Mouse (Mus musculus) forebrain, embryonic 14.5 days (tissue): ENCODE data around the gene Mylpf. TPM values are rescaled to one million over a fixed set of nuclear protein-coding genes. Genes with fewer than 3 reads are reported as not detected.
"Not testable (repeated sequence)": the region's sequence is repeated elsewhere in the genome, so short reads cannot be mapped to it uniquely, and the experiment has no call there.

Experiments used
- ATAC-seq: fragments of 200-750 bp; cut with Nextera tagmentation; 2 replicates; pipeline ENCODE4 v1.8.0; 2017; ENCODE audit warnings: mild to moderate bottlenecking, moderate library complexity
- DNase-seq: peaks from one replicate; pipeline ENCODE4 v3.0.0-alpha.2; 2015; ENCODE audit warnings: low spot score
- H3K27ac ChIP-seq: fragments of 300-500 bp; sonication (generic); 2 replicates; pipeline ENCODE4 v1.5.1; 2014; ENCODE audit warnings: low read depth, mild to moderate bottlenecking, control low read depth, low read length, moderate library complexity
- H3K27me3 ChIP-seq: fragments of 300-500 bp; sonication (generic); replicated peaks from 2 replicates; pipeline ENCODE4 v1.6.1; 2014; ENCODE audit warnings: low read length, control low read depth, mixed read lengths; ENCODE audit not compliant: control insufficient read depth, insufficient read depth
- H3K36me3 ChIP-seq: fragments of 300-500 bp; sonication (generic); 2 replicates; pipeline ENCODE4 v1.6.1; 2014; ENCODE audit warnings: low read length, control low read depth; ENCODE audit not compliant: control insufficient read depth, insufficient read depth
- H3K4me1 ChIP-seq: fragments of 300-500 bp; sonication (generic); 2 replicates; pipeline ENCODE4 v1.6.1; 2014; ENCODE audit warnings: antibody characterized with exemption, low read length, control low read depth; ENCODE audit not compliant: control insufficient read depth, insufficient read depth
- H3K4me2 ChIP-seq: fragments of 300-500 bp; sonication (generic); 2 replicates; pipeline ENCODE4 v1.6.1; 2014; ENCODE audit warnings: mild to moderate bottlenecking, control low read depth, low read length
- H3K4me3 ChIP-seq: fragments of 300-500 bp; sonication (generic); 2 replicates; pipeline ENCODE4 v1.5.1; 2014; ENCODE audit warnings: low read depth, low read length, control low read depth
- H3K9ac ChIP-seq: fragments of 300-500 bp; sonication (generic); 2 replicates; pipeline ENCODE4 v1.6.1; 2014; ENCODE audit warnings: mild to moderate bottlenecking, low read length, control low read depth, moderate library complexity
- H3K9me3 ChIP-seq: fragments of 300-500 bp; sonication (generic); replicated peaks from 2 replicates; pipeline ENCODE4 v1.6.1; 2016; ENCODE audit warnings: low read length, control low read depth, mixed read lengths; ENCODE audit not compliant: control insufficient read depth
- WGBS: fragments of 180-500 bp; shearing (Covaris S2); extraction: QIAGEN DNeasy Blood & Tissue Kit; methylation state at CpG from one replicate; pipeline ENCODE4 v1.1.7; 2014; 5-methylcytosine and 5-hydroxymethylcytosine counted together
- polyA plus RNA-seq: library from polyadenylated mRNA; unstranded; fragments of >200 nt; fragmentation: Nextera tagmentation; extraction: Ambion mirVana; gene quantifications from 2 replicates; pipeline ENCODE4 v1.2.1, GENCODE M21; 2014

Gene Mylpf
- 4.6 and 5.3 TPM in 2 replicates for polyA plus RNA-seq

DNA sequence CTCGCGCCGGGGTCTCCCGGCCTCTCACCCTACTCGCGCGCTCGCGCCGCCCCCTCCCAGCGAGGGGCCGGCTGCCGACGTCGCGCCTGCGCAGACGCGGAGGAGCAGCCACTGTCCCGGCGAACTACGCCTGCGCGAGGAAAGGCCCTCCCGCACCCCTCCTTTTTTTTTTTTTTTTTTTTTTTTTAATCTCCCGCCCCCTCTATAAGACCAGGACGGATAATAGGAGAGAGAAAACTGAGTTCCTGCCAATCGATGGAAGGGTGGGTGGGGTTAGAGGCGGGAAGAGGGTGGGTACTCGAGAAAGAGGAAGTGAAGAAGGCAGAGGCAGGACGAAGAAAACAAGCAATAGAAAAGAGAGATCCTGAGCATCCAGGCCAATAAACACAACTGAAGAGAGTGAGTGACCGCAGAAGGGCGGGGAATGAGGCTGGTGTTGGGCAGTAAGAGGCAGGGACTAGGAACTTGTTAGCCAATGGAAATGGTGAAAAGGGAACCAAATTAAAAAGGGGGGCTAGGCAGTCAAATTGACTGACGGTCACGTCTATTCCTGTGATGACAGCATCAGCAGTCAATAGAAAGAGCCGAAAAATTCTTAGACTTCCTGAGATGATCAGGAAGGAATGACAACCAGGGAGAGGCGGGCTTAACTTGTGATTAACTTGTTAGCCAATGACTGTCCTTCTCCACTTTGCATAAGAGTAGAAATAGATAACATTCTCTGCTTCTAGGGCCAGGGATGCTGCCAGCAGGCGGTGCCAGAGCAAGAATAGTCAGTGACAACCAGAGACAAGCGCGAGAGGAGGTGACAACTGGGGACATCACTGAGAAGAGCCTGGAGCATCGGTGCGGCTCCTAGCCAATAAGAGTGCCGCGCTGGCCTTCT is at the start of gene Mylpf:
Gene Mylpf, plus strand, starts transcription at position 338 of the 886 bp plus-strand sequence.
- WGBS: under 1% methylated on average over 43 of the region's 44 CpGs
- Histone ChIP-seq H3K27ac (peak within 1 kb of the TSS; percentile 85), H3K4me3 (peak within 1 kb of the TSS; percentile 95), H3K4me2 (peak within 1 kb of the TSS; percentile 100), H3K9me3 (no peaks in the 10 kb centered on the region), H3K4me1 (peaks cover 19% of the 10 kb centered on the region), H3K9ac (peak within 1 kb of the TSS; percentile 95), H3K27me3 (no peaks in the 10 kb centered on the region), H3K36me3 (peaks cover 7% of the 10 kb centered on the region)
- ATAC-seq (peak; percentile 96), DNase-seq (peak; percentile 98)

DNA sequence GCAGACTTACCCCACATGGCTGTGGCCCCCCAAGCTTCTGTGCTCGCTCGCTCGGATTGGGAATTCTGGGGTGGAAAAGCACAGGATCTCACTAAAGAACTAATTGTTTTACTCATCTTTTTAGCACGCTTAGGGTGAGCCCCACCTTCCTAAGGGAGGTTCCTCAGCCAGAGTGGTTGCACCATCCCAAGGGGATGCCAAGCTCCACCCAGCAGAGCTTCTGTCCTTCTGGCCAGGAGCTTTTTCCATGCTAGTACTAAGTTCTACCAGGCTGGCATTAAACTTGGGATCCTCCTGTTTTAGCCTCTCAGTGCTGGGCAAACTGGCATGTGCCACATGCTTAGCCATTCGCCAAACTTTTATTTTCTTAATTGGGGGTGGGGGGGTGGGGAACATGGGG is 46.1 kb upstream of the Mylpf start:
- H3K9ac ChIP-seq: no peak overlapping the region
- no peak overlapping the region for H3K4me2 ChIP-seq
- H3K9me3 ChIP-seq: no peaks in the 10 kb centered on the region
- DNase-seq: no peak
- no peaks in the 10 kb centered on the region for H3K4me1 ChIP-seq
- no peak overlapping the region for H3K27ac ChIP-seq
- H3K36me3 ChIP-seq: no peaks in the 10 kb centered on the region
- H3K4me3 ChIP-seq: no peak overlapping the region
- 82% methylated on average over 5 of the region's 5 CpGs for WGBS
- no peaks in the 10 kb centered on the region for H3K27me3 ChIP-seq
- no peak for ATAC-seq

DNA sequence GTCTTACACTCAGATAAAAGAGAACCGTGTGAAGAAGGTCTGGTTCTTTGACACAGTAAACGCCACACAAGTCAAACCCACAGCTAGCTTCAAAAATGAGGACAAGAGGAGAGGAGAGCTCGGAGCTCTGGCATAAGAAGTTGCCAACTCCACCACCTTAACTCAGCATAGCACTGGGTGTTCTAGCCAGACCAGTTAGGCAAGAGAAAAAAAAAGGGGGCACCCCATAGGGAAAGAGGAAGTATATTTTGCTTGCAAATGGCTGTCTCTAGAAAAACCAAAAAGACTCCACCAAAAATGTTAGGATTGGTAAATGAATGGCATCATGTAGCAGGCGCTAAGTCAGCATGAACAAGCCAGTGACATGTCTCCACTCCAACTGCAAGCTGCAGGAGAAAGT is 44.7 kb upstream of the Mylpf start:
- no peaks in the 10 kb centered on the region for H3K27me3 ChIP-seq
- no peaks in the 10 kb centered on the region for H3K36me3 ChIP-seq
- DNase-seq (no peak), ATAC-seq (no peak)
- H3K4me3 ChIP-seq: no peak overlapping the region
- no peak overlapping the region for H3K4me2 ChIP-seq
- 86% methylated on average over 4 of the region's 4 CpGs for WGBS
- H3K9me3 ChIP-seq: no peaks in the 10 kb centered on the region
- no peak overlapping the region for H3K27ac ChIP-seq
- H3K4me1 ChIP-seq: no peaks in the 10 kb centered on the region
- no peak overlapping the region for H3K9ac ChIP-seq

DNA sequence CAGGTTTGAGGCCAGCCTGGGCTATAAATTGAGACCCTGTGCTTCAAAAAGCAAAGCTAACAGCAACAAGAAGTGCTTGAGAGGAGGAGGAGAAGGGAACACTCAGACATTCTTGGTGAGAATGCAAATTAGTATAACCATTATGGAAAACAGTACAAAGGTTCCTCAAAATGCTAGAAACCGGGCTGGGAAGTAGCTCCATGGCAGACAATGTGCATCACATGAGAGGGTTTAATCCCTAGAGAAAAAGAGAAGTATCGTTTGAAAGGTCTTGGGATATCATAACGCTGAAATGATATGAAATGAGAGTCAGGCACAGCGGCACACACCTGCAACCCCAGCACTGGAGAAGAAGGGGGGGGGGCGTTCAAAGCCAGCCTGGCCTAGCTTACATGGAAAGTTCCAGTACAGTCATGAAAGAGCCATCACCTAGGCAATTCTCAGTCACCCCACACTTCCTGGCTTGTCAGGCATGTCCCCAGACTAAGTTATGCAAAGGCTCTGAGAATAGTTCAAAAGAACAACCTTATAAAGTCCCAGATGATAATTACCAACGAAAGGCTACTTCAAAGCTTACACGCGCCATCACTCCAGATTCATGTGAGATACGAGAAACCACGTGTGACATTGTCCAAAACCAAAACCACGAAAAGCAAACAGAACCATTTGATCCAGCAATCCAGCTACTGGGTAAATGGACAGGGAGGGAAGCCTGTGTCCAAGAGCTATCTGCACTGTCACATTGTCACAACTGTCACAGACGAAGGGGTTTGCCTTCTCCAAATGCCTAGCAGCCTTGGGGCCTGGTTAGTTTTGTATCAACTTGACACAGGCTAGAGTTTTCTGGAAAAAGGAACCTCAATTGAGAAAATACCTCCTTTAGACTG is 42.8 kb upstream of the Mylpf start:
- Histone ChIP-seq H3K4me2 (no peak overlapping the region), H3K36me3 (no peaks in the 10 kb centered on the region), H3K27me3 (no peaks in the 10 kb centered on the region), H3K4me3 (no peak overlapping the region), H3K9ac (no peak overlapping the region), H3K27ac (no peak overlapping the region), H3K9me3 (no peaks in the 10 kb centered on the region), H3K4me1 (no peaks in the 10 kb centered on the region)
- ATAC-seq (no peak), DNase-seq (no peak)
- WGBS: 84% methylated on average over 12 of the region's 12 CpGs

DNA sequence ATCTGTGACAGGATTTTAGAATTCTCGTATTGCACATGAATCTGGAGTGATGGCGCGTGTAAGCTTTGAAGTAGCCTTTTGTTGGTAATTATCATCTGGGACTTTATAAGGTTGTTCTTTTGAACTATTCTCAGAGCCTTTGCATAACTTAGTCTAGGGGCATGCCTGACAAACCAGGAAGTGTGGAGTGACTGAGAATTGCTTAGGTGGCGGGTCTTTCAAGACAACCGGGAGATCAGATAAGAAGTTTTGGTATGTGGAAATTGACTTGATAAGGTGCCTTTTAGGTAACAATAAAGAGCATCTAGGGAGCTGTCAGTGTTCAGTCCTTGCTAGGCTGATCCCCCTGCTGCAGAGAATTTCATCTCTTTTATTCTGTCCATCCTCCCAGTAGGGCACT is 42.2 kb upstream of the Mylpf start:
- no peak overlapping the region for H3K4me2 ChIP-seq
- H3K27me3 ChIP-seq: no peaks in the 10 kb centered on the region
- ATAC-seq: no peak
- no peak overlapping the region for H3K9ac ChIP-seq
- no peaks in the 10 kb centered on the region for H3K4me1 ChIP-seq
- no peak for DNase-seq
- H3K4me3 ChIP-seq: no peak overlapping the region
- no peak overlapping the region for H3K27ac ChIP-seq
- no peaks in the 10 kb centered on the region for H3K36me3 ChIP-seq
- no peaks in the 10 kb centered on the region for H3K9me3 ChIP-seq
- 94% methylated on average over 5 of the region's 5 CpGs for WGBS

DNA sequence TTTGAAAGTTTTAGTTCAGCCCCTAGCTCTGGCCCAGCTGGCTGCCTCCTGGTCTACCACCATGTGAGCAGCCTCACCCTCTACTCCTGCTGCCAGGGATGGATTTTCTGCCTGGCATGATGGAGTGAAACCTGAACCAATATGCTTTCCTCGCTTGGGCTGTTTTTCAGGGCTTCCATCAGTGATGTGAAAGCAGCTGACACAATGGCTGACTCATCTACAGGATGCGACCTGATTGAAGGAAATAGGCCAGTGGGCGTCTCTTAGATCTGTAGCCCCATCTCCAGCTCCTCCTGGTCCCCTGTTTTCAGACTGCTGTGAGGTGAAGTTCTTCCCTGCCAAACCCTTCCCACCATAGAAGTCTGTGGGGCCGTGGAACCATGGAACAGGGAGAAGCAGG is 31.8 kb upstream of the Mylpf start:
- Histone ChIP-seq H3K4me1 (no peaks in the 10 kb centered on the region), H3K27ac (no peak overlapping the region), H3K4me3 (no peak overlapping the region), H3K9me3 (0 out of 2 replicates have a peak, but pooled peaks cover 3% of the 10 kb centered on the region), H3K4me2 (no peak overlapping the region), H3K36me3 (no peaks in the 10 kb centered on the region), H3K9ac (no peak overlapping the region), H3K27me3 (no peaks in the 10 kb centered on the region)
- DNase-seq (no peak), ATAC-seq (no peak)
- WGBS: 69% methylated on average over 4 of the region's 4 CpGs

DNA sequence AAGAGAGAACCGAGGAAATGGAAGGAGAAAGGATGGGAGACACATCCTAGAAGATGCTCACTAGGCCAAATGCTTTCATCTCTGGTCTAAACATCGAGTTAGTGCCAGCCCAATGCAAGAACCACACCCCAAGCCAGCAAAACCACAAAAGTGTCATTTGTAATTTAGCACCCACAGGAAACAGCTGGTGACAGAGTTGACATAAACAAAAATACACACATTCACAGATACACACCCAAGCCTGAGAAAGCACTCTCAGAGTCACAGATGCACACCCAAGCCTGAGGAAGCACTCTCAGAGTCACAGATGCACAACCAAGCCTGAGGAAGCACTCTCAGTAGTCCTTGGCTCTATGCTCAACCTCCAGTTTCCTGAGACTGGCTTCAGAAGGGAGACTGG is 27.9 kb upstream of the Mylpf start:
- Histone ChIP-seq H3K36me3 (no peaks in the 10 kb centered on the region), H3K9ac (no peak overlapping the region), H3K27ac (no peak overlapping the region), H3K27me3 (no peaks in the 10 kb centered on the region), H3K9me3 (no peaks in the 10 kb centered on the region), H3K4me2 (no peak overlapping the region), H3K4me3 (no peak overlapping the region), H3K4me1 (no peaks in the 10 kb centered on the region)
- 76% methylated on average over 2 of the region's 2 CpGs for WGBS
- DNase-seq (no peak), ATAC-seq (no peak)

DNA sequence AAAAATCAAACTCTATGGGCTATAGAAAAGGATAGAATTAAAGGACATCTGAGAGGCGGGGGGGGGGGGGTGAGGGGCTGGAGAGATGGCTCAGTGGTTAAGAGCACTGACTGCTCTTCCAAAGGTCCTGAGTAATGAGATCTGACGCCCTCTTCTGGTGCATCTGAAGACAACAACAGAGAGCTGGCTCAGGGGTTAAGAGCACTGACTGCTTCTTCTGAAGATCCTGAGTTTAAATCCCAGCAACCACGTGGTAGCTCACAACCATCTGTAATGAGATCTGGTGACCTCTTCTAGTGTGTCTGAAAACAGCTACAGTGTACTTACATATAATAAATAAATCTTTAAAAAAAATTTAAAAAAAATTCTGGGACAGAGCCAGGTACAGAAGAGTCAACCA is 27.0 kb upstream of the Mylpf start:
- H3K9ac ChIP-seq: not testable (repeated sequence)

More for the DNA sequence above, 27.0 kb upstream of the Mylpf start:
- not testable (repeated sequence) for H3K27me3 ChIP-seq, H3K4me2 ChIP-seq, H3K9me3 ChIP-seq, H3K27ac ChIP-seq, H3K4me1 ChIP-seq, H3K36me3 ChIP-seq, ATAC-seq, H3K4me3 ChIP-seq, DNase-seq
- WGBS: 34% methylated on average over 3 of the region's 3 CpGs
